Mouse (Mus musculus): ENCODE measurements around the gene Cbfa2t3.

The Cbfa2t3 gene

GRCm38 (mm10) chr8:122685097-122685861 is 13.6 kb downstream of the Cbfa2t3 start:
- DNase-seq, result no peak

GRCm38 (mm10) chr8:122682820-122683219 is 16.1 kb downstream of the Cbfa2t3 start:
- no peak for DNase-seq

- DNase-seq, result no peak
Measured at GRCm38 (mm10) chr8:122680171-122680570, 18.7 kb downstream of the Cbfa2t3 start.

- no peak for DNase-seq
Measured at GRCm38 (mm10) chr8:122679325-122679920, 19.5 kb downstream of the Cbfa2t3 start.

GRCm38 (mm10) chr8:122678896-122679210 is 20.1 kb downstream of the Cbfa2t3 start:
- no peak for DNase-seq

GRCm38 (mm10) chr8:122678061-122678895 is 20.6 kb downstream of the Cbfa2t3 start:
- DNase-seq, result peak; percentile 93 to 95

GRCm38 (mm10) chr8:122677481-122678021 is 21.4 kb downstream of the Cbfa2t3 start:
- peak; percentile 18 to 20 for DNase-seq

- no peak for DNase-seq
Measured at GRCm38 (mm10) chr8:122676621-122677480, 22.1 kb downstream of the Cbfa2t3 start.

GRCm38 (mm10) chr8:122675596-122676420 is 23.1 kb downstream of the Cbfa2t3 start:
- no peak for DNase-seq

- no peak for DNase-seq
Measured at GRCm38 (mm10) chr8:122674999-122675398, 23.9 kb downstream of the Cbfa2t3 start.

- no peak for DNase-seq
Measured at GRCm38 (mm10) chr8:122673989-122674388, 24.9 kb downstream of the Cbfa2t3 start.

GRCm38 (mm10) chr8:122671894-122672293 is 27.0 kb downstream of the Cbfa2t3 start:
- no peak for DNase-seq

GRCm38 (mm10) chr8:122670718-122671117 is 28.2 kb downstream of the Cbfa2t3 start:
- no peak for DNase-seq

GRCm38 (mm10) chr8:122670001-122670400 is 28.9 kb downstream of the Cbfa2t3 start:
- no peak for DNase-seq

- no peak for DNase-seq
Measured at GRCm38 (mm10) chr8:122669370-122669769, 29.5 kb downstream of the Cbfa2t3 start.

- no peak for DNase-seq
Measured at GRCm38 (mm10) chr8:122667854-122668253, 31.1 kb downstream of the Cbfa2t3 start.

GRCm38 (mm10) chr8:122666827-122667226 is 32.1 kb downstream of the Cbfa2t3 start:
- DNase-seq, result peak; percentile 38 to 41

GRCm38 (mm10) chr8:122666338-122666764 is 32.6 kb downstream of the Cbfa2t3 start:
- DNase-seq, result peak; percentile 21 to 30

- DNase-seq, result no peak
Measured at GRCm38 (mm10) chr8:122665667-122666316, 33.1 kb downstream of the Cbfa2t3 start.

GRCm38 (mm10) chr8:122665221-122665620 is 33.7 kb downstream of the Cbfa2t3 start:
- peak; percentile 37 to 39 for DNase-seq

- DNase-seq, result no peak
Measured at GRCm38 (mm10) chr8:122663670-122664069, 35.2 kb downstream of the Cbfa2t3 start.
